Mouse (Mus musculus): ENCODE data around the gene Ccnc. TPM values are rescaled to one million over a fixed set of nuclear protein-coding genes. Genes with fewer than 3 reads are reported as not detected.

The Ccnc gene
- polyA plus RNA-seq, 1 experiment: 8.5 TPM

DNA sequence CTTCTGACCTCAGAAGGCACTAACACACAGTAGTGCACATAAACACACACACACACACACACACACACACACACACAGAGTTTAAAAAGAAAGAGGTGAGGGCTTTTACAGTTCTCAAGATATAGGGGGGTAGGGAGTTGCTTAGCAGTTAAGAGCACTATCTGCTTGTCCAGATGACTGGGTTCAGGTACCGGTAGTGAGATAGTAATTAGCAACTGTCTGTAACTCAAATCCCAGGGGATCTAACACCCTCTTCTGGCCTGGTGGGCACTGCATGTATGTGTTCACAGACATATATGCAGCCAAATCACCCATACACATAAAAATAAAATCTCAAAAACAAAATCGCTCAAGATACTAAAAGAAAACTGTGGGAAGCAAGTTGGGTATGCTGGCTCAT lies 74.1 kb downstream of the Ccnc start:
- TF ChIP-seq USF1 (IDR thresholded peaks at IDR 0.05; ENCODE audit: low read depth) (no peak), TCF3 (IDR thresholded peaks at IDR 0.05; ENCODE audit: insufficient read length, low read depth) (no peak), CEBPB (IDR thresholded peaks at IDR 0.05; ENCODE audit: insufficient read depth, poor library complexity, severe bottlenecking) (no peak), POLR2AphosphoS2 (IDR thresholded peaks at IDR 0.05; ENCODE audit: insufficient read length, low read depth) (no peak), SRF (IDR thresholded peaks at IDR 0.05; ENCODE audit: control insufficient read depth, insufficient read length, low read depth) (no peak), TCF12 (IDR thresholded peaks at IDR 0.05; ENCODE audit: insufficient read depth, poor library complexity, severe bottlenecking) (no peak), MYOD1 (IDR thresholded peaks at IDR 0.05; ENCODE audit: control insufficient read depth in 1 of 3, insufficient read length in 2 of 3, low read depth in 2 of 3) (no peak), POLR2A (IDR thresholded peaks at IDR 0.05; ENCODE audit: insufficient read length, low read depth) (no peak), REST (IDR thresholded peaks at IDR 0.05; ENCODE audit: insufficient read depth, insufficient read length) (no peak), MYOG (IDR thresholded peaks at IDR 0.05; ENCODE audit: control insufficient read depth in 1 of 3, insufficient read depth in 1 of 3, insufficient read length in 2 of 3, low read depth in 2 of 3) (no peak), E2F4 (IDR thresholded peaks at IDR 0.05; ENCODE audit: insufficient read depth) (no peak), MAX (IDR thresholded peaks at IDR 0.05; ENCODE audit: low read depth) (no peak)
- Histone ChIP-seq H3K27me3 (ENCODE audit: control insufficient read depth, insufficient read depth, insufficient read length) (no peaks in the 10 kb centered on the region), H3K79me2 (ENCODE audit: control insufficient read depth, insufficient read depth) (no peaks in the 10 kb centered on the region), H3ac (ENCODE audit: control insufficient read depth, insufficient read length) (no peak overlapping the region), H3K4me2 (ENCODE audit: low read depth) (no peak overlapping the region), H3K4me3 (no peak overlapping the region), H3K36me3 (ENCODE audit: control insufficient read depth, insufficient read depth) (peaks cover 50% of the 10 kb centered on the region)

DNA sequence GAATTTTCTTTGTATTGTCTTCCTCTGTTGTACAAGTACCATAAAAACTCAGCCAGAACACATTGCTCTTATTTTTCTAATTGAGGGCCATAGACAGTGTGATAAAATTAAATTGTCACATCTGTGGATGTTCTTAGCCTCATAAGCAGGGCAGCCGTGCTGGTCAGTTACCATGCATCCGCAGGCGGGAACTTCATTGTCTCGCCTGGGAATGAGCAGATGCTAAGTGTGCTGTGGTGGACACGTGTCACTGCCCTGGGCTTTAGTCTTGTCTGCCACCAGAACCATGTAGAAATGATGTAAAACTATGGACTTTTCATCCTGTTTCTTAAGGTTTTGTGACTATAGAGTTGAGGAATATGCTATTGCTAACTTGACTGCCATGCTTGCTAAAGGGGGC lies 79.7 kb downstream of the Ccnc start:
- Histone ChIP-seq H3K4me2 (ENCODE audit: low read depth) (no peak overlapping the region), H3K36me3 (ENCODE audit: control insufficient read depth, insufficient read depth) (peaks cover 35% of the 10 kb centered on the region), H3ac (ENCODE audit: control insufficient read depth, insufficient read length) (no peak overlapping the region), H3K79me2 (ENCODE audit: control insufficient read depth, insufficient read depth) (no peaks in the 10 kb centered on the region), H3K4me3 (no peak overlapping the region), H3K27me3 (ENCODE audit: control insufficient read depth, insufficient read depth, insufficient read length) (no peaks in the 10 kb centered on the region)
- TF ChIP-seq MAX (IDR thresholded peaks at IDR 0.05; ENCODE audit: low read depth): no peak
- TF ChIP-seq TCF12 (IDR thresholded peaks at IDR 0.05; ENCODE audit: insufficient read depth, poor library complexity, severe bottlenecking): no peak
- no peak for TF ChIP-seq REST (IDR thresholded peaks at IDR 0.05; ENCODE audit: insufficient read depth, insufficient read length)
- no peak for TF ChIP-seq MYOD1 (IDR thresholded peaks at IDR 0.05; ENCODE audit: control insufficient read depth in 1 of 3, insufficient read length in 2 of 3, low read depth in 2 of 3)
- TF ChIP-seq SRF (IDR thresholded peaks at IDR 0.05; ENCODE audit: control insufficient read depth, insufficient read length, low read depth): no peak
- TF ChIP-seq USF1 (IDR thresholded peaks at IDR 0.05; ENCODE audit: low read depth): no peak
- no peak for TF ChIP-seq TCF3 (IDR thresholded peaks at IDR 0.05; ENCODE audit: insufficient read length, low read depth)
- no peak for TF ChIP-seq E2F4 (IDR thresholded peaks at IDR 0.05; ENCODE audit: insufficient read depth)
- no peak for TF ChIP-seq CEBPB (IDR thresholded peaks at IDR 0.05; ENCODE audit: insufficient read depth, poor library complexity, severe bottlenecking)
- TF ChIP-seq POLR2A (IDR thresholded peaks at IDR 0.05; ENCODE audit: insufficient read length, low read depth): no peak
- no peak for TF ChIP-seq MYOG (IDR thresholded peaks at IDR 0.05; ENCODE audit: control insufficient read depth in 1 of 3, insufficient read depth in 1 of 3, insufficient read length in 2 of 3, low read depth in 2 of 3)
- TF ChIP-seq POLR2AphosphoS2 (IDR thresholded peaks at IDR 0.05; ENCODE audit: insufficient read length, low read depth): no peak

Other genes starting within 250 kb of the Ccnc start
- gene Prdm13, start 41.7 kb upstream of the Ccnc start, polyA plus RNA-seq (2012; fragmentation: generic; extraction: Trizol): not detected
- gene Usp45, start 39.5 kb downstream of the Ccnc start, polyA plus RNA-seq (2012; fragmentation: generic; extraction: Trizol): 3.8 TPM
- 7.5 TPM for gene Tstd3, start 39.5 kb downstream of the Ccnc start, polyA plus RNA-seq (2012; fragmentation: generic; extraction: Trizol)
- 9.8 TPM for gene Pnisr, start 119.9 kb downstream of the Ccnc start, polyA plus RNA-seq (2012; fragmentation: generic; extraction: Trizol)
- gene Coq3, start 152.0 kb downstream of the Ccnc start, polyA plus RNA-seq (2012; fragmentation: generic; extraction: Trizol): 11.1 TPM
- gene Faxc, start 203.6 kb downstream of the Ccnc start, polyA plus RNA-seq (2012; fragmentation: generic; extraction: Trizol): 2.7 TPM